Mouse (Mus musculus): ENCODE results near the gene Trpm4. TPM values are rescaled to one million over a fixed set of nuclear protein-coding genes. Genes with fewer than 3 reads are reported as not detected.

Gene Trpm4
- polyA plus RNA-seq, 1 experiment = 18.9 TPM

DNA sequence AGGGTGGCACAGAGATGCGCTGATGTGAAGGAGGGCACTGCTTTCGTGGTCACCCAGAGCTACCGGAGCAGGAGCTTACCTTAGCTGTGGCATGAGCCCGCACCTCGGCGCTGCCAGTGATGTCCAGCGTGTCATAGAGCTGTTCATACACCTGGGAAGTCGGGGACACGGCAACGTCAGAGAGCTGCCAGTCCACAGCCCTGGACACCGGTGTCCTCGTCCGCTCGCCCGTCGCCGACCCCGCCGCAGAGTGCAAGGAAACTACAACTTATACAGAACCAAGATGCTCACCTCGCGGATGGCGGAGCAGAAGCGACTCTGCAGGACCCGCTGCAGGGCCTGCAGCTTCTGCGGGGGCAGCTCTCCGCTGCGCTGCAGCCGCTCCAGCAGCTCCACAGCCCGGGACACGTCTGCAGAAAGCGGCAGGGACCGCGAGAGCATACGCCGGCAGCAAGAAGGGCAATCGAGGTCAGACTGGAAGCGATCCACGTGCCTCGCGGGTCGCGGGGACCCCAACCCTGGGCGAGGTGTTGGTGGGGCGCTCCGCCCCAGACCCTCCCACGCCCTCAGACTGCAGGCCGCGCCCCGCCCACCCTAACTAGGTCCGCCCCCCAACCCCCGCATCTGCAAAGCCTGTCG lies 36.4 kb upstream of the Trpm4 start:
- no peaks in the 10 kb centered on the region for H3K4me1 ChIP-seq (ENCODE audit: control insufficient read depth, insufficient read depth, low read length)
- no peaks in the 10 kb centered on the region for H3K9me3 ChIP-seq (replicated peaks; ENCODE audit: control insufficient read depth, insufficient read depth, low read length, poor library complexity, severe bottlenecking)
- no peak overlapping the region for H3K27ac ChIP-seq (ENCODE audit: insufficient read depth, low read length)
- TF ChIP-seq CTCF (IDR thresholded peaks at IDR 0.05; ENCODE audit: low read depth, low read length) = no peak
- TF ChIP-seq POLR2A (IDR thresholded peaks at IDR 0.05; ENCODE audit: insufficient read depth, low read length) = no peak
- H3K27me3 ChIP-seq (ENCODE audit: control insufficient read depth, insufficient read depth, low read length, poor library complexity, severe bottlenecking) = no peaks in the 10 kb centered on the region
- H3K36me3 ChIP-seq (ENCODE audit: control insufficient read depth, insufficient read depth, low read length, poor library complexity, severe bottlenecking) = peaks cover 11% of the 10 kb centered on the region
- H3K4me3 ChIP-seq (ENCODE audit: low read depth, low read length) = peak overlapping the region; percentile 53
- H3K9ac ChIP-seq (ENCODE audit: low read depth, poor library complexity, severe bottlenecking) = 0 out of 2 replicates have a peak overlapping the region, but pooled peaks have one; percentile 4

DNA sequence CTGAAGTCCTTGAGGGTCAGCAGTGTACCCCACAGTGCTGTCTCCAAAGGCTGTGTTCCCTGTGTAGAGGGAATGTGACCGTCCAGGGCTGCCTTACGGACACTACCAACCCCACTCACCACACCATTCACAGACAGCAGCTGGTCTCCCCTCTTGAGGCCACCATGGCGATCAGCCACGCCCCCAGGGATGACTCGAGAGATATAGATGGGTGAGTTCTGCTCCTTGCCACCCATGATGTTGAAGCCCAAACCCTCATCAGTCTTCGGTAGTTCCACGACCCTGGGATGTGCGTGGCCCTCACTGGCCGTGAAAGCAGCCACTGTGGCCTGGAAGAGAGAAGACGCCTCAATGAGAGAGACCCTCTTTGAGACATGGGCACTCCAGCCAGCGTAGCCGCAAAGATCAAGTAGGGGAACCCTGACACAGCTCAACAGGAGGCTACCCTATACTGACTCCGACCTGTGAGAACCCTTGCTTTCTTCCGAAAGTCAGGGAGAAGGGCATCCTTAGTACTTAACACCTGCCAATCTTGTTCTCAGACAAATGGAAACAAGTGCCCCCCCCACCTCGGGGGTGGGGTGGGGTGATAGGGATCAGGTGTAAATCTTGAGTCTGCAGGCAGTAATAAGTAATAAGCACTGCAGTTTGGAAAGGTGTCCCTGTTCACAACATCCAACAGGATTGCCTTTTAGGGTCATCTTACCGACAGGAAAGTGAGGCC lies 35.6 kb upstream of the Trpm4 start:
- TF ChIP-seq POLR2A (IDR thresholded peaks at IDR 0.05; ENCODE audit: insufficient read depth, low read length) (no peak), EP300 (IDR thresholded peaks at IDR 0.05; ENCODE audit: insufficient read depth, low read depth, low read length) (no peak), CTCF (IDR thresholded peaks at IDR 0.05; ENCODE audit: low read depth, low read length) (no peak)
- H3K27me3 ChIP-seq (ENCODE audit: control insufficient read depth, insufficient read depth, low read length, poor library complexity, severe bottlenecking) = no peaks in the 10 kb centered on the region
- H3K27ac ChIP-seq (ENCODE audit: insufficient read depth, low read length) = no peak overlapping the region
- H3K4me3 ChIP-seq (ENCODE audit: low read depth, low read length) = no peak overlapping the region
- no peaks in the 10 kb centered on the region for H3K9me3 ChIP-seq (replicated peaks; ENCODE audit: control insufficient read depth, insufficient read depth, low read length, poor library complexity, severe bottlenecking)
- no peaks in the 10 kb centered on the region for H3K4me1 ChIP-seq (ENCODE audit: control insufficient read depth, insufficient read depth, low read length)
- no peak overlapping the region for H3K9ac ChIP-seq (ENCODE audit: low read depth, poor library complexity, severe bottlenecking)
- H3K36me3 ChIP-seq (ENCODE audit: control insufficient read depth, insufficient read depth, low read length, poor library complexity, severe bottlenecking) = peaks cover 7% of the 10 kb centered on the region; the same call in 1 of the 2 replicates

DNA sequence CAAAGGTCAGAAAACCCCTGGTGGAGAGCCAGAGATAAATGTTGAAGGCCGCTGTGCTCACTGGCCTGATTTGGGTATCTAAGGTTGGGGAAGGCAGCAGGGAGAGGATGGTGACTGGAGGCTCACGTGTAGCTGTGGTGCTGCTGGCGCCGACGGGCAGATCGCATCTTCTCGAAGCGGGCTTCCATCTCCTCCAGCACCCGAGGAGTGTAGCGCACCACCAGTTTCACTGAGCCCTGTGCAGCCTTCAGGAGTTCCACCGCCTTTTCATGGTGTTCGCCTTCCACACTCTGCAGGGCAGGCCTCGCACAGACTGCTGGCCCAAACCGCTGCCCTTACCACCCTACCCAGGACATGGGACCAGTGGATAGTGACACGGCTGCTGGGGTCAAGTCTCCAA lies 34.6 kb upstream of the Trpm4 start:
- Histone ChIP-seq H3K9me3 (replicated peaks; ENCODE audit: control insufficient read depth, insufficient read depth, low read length, poor library complexity, severe bottlenecking) (no peaks in the 10 kb centered on the region), H3K4me1 (ENCODE audit: control insufficient read depth, insufficient read depth, low read length) (no peaks in the 10 kb centered on the region), H3K4me3 (ENCODE audit: low read depth, low read length) (peak overlapping the region; percentile 82), H3K27ac (ENCODE audit: insufficient read depth, low read length) (no peak overlapping the region), H3K9ac (ENCODE audit: low read depth, poor library complexity, severe bottlenecking) (peak overlapping the region; percentile 50), H3K36me3 (ENCODE audit: control insufficient read depth, insufficient read depth, low read length, poor library complexity, severe bottlenecking) (no peaks in the 10 kb centered on the region), H3K27me3 (ENCODE audit: control insufficient read depth, insufficient read depth, low read length, poor library complexity, severe bottlenecking) (no peaks in the 10 kb centered on the region)
- TF ChIP-seq EP300 (IDR thresholded peaks at IDR 0.05; ENCODE audit: insufficient read depth, low read depth, low read length) = no peak
- no peak for TF ChIP-seq CTCF (IDR thresholded peaks at IDR 0.05; ENCODE audit: low read depth, low read length)
- no peak for TF ChIP-seq POLR2A (IDR thresholded peaks at IDR 0.05; ENCODE audit: insufficient read depth, low read length)

DNA sequence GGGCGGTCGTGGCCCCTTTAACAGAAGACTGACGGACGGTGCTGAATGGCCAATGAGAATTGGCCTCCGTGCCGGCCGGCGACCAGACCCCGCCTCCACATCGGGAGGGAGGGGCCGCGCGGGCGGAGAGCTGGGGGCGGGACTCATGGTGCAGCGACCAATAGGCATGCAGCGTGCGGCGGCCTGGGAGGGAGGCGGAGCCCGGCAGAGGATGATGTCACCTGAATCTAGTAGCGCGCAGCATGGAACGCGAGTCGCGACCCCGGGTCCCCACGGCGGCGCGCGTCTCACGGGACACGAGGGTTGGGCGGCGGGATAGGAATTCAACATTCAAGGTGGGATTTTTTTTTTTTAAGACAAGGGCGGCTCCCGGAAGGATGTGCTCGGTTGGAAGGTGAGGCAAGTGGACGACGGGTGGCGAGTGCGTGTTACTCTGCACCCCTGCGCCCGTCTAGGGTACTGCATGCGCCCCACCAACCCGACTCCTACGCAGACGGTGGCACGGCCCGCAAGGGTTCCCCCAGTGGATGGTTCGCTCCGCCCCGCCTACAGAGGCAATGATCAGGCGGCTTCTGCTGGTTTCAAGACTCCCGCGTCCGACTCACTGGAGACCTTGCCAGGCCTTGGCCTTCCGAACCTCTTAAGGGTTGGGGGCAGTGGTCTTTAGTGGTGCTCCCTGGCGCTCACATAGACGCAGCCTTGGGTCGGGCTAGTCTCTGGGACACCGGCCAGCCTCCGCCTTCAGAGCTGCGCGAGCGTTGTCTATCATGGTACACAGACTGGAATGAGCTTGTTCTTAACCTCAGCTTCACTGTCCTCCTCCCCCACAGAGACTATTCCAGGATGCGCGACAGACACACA lies 33.7 kb upstream of the Trpm4 start:
- no peaks in the 10 kb centered on the region for H3K9me3 ChIP-seq (replicated peaks; ENCODE audit: control insufficient read depth, insufficient read depth, low read length, poor library complexity, severe bottlenecking)
- peak; percentile 49 for TF ChIP-seq CTCF (IDR thresholded peaks at IDR 0.05; ENCODE audit: low read depth, low read length)
- peak; percentile 44; the same call in 1 of the 2 replicates for TF ChIP-seq EP300 (IDR thresholded peaks at IDR 0.05; ENCODE audit: insufficient read depth, low read depth, low read length)
- peak; percentile 33 for TF ChIP-seq POLR2A (IDR thresholded peaks at IDR 0.05; ENCODE audit: insufficient read depth, low read length)
- H3K4me1 ChIP-seq (ENCODE audit: control insufficient read depth, insufficient read depth, low read length) = no peaks in the 10 kb centered on the region
- peak overlapping the region; percentile 82 for H3K4me3 ChIP-seq (ENCODE audit: low read depth, low read length)
- peak overlapping the region; percentile 76 for H3K9ac ChIP-seq (ENCODE audit: low read depth, poor library complexity, severe bottlenecking)
- no peaks in the 10 kb centered on the region for H3K27me3 ChIP-seq (ENCODE audit: control insufficient read depth, insufficient read depth, low read length, poor library complexity, severe bottlenecking)
- no peaks in the 10 kb centered on the region for H3K36me3 ChIP-seq (ENCODE audit: control insufficient read depth, insufficient read depth, low read length, poor library complexity, severe bottlenecking)
- H3K27ac ChIP-seq (ENCODE audit: insufficient read depth, low read length) = no peak overlapping the region

DNA sequence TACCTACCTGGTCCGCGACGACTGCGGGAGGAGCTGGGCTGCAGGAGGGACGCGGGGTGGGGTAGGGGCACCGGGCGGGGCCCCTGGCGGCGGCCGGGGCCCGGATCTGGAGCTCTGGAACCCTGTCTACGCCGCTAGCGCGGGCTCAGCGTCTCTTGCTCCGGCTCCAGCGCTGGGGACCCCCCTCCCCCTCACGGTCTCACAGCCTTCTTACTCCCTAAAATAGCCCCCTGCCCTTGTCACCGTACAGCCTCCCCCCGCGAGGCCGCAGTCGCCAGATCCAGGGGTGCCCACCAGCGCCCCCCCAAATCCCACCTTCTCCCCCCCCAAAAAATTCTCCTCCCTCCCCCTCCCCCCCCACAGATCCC lies 33.1 kb upstream of the Trpm4 start, which contains the start of gene Ppfia3:
Gene Ppfia3 (minus strand): TSS at position 368 of the 368 bp plus-strand sequence.
- H3K9ac ChIP-seq (ENCODE audit: low read depth, poor library complexity, severe bottlenecking) = peak within 1 kb of the TSS; percentile 76
- H3K27me3 ChIP-seq (ENCODE audit: control insufficient read depth, insufficient read depth, low read length, poor library complexity, severe bottlenecking) = no peaks in the 10 kb centered on the region
- H3K4me3 ChIP-seq (ENCODE audit: low read depth, low read length) = peak within 1 kb of the TSS; percentile 82
- TF ChIP-seq POLR2A (IDR thresholded peaks at IDR 0.05; ENCODE audit: insufficient read depth, low read length) (no peak), CTCF (IDR thresholded peaks at IDR 0.05; ENCODE audit: low read depth, low read length) (no peak), EP300 (IDR thresholded peaks at IDR 0.05; ENCODE audit: insufficient read depth, low read depth, low read length) (no peak)
- no peak within 1 kb of the TSS for H3K27ac ChIP-seq (ENCODE audit: insufficient read depth, low read length)
- no peaks in the 10 kb centered on the region for H3K4me1 ChIP-seq (ENCODE audit: control insufficient read depth, insufficient read depth, low read length)
- H3K36me3 ChIP-seq (ENCODE audit: control insufficient read depth, insufficient read depth, low read length, poor library complexity, severe bottlenecking) = no peaks in the 10 kb centered on the region
- H3K9me3 ChIP-seq (replicated peaks; ENCODE audit: control insufficient read depth, insufficient read depth, low read length, poor library complexity, severe bottlenecking) = no peaks in the 10 kb centered on the region

All from ES-Bruce4 (cell line).